Mouse (Mus musculus) liver, embryonic 12.5 days (tissue): ENCODE results near the gene Fsd1. TPM values are rescaled to one million over a fixed set of nuclear protein-coding genes. Genes with fewer than 3 reads are reported as not detected.

Experiments used
- ATAC-seq: fragments of 200-750 bp; cut with Nextera tagmentation; 2 replicates; pipeline ENCODE4 v1.8.0; 2017; ENCODE audit warnings: moderate number of reproducible peaks, mild to moderate bottlenecking, moderate library complexity
- H3K27ac ChIP-seq: fragments of 300-500 bp; sonication (generic); 2 replicates; pipeline ENCODE4 v1.5.1; 2016; ENCODE audit warnings: mild to moderate bottlenecking
- H3K27me3 ChIP-seq: fragments of 300-500 bp; sonication (generic); replicated peaks from 2 replicates; pipeline ENCODE4 v1.6.1; 2016; ENCODE audit warnings: mild to moderate bottlenecking, moderate library complexity
- H3K36me3 ChIP-seq: fragments of 300-500 bp; sonication (generic); 2 replicates; pipeline ENCODE4 v1.6.1; 2016; ENCODE audit warnings: mild to moderate bottlenecking, moderate library complexity
- H3K4me1 ChIP-seq: fragments of 300-500 bp; sonication (generic); 2 replicates; pipeline ENCODE4 v1.6.1; 2016
- H3K4me2 ChIP-seq: fragments of 300-500 bp; sonication (generic); 2 replicates; pipeline ENCODE4 v1.6.1; 2016; ENCODE audit warnings: mild to moderate bottlenecking, moderate library complexity
- H3K4me3 ChIP-seq: fragments of 300-500 bp; sonication (generic); 2 replicates; pipeline ENCODE4 v1.5.1; 2016; ENCODE audit warnings: mild to moderate bottlenecking, moderate library complexity
- H3K9ac ChIP-seq: fragments of 300-500 bp; sonication (generic); 2 replicates; pipeline ENCODE4 v1.6.1; 2016; ENCODE audit warnings: mild to moderate bottlenecking, moderate library complexity
- H3K9me3 ChIP-seq: fragments of 300-500 bp; sonication (generic); replicated peaks from 2 replicates; pipeline ENCODE4 v1.6.1; 2016; ENCODE audit warnings: mild to moderate bottlenecking, moderate library complexity
- WGBS: fragments of 180-500 bp; shearing (Covaris S2); methylation state at CpG from one replicate; pipeline ENCODE4 v1.1.7; 2016; ENCODE audit not compliant: insufficient replicate concordance; 5-methylcytosine and 5-hydroxymethylcytosine counted together
- polyA plus RNA-seq: library from polyadenylated mRNA; unstranded; fragments of >200 nt; fragmentation: Nextera tagmentation; extraction: Ambion mirVana; gene quantifications from 2 replicates; pipeline ENCODE4 v1.2.1, GENCODE M21; 2016

Fsd1 gene
- polyA plus RNA-seq, 1 experiment from 2014 or later = 2.3 TPM

- H3K9ac ChIP-seq = peak overlapping the region; percentile 61
- H3K36me3 ChIP-seq = peaks cover 8% of the 10 kb centered on the region
- H3K4me3 ChIP-seq = peak overlapping the region; percentile 64
- H3K9me3 ChIP-seq = no peaks in the 10 kb centered on the region
- WGBS = 2% methylated on average over 26 of the region's 26 CpGs
- no peak overlapping the region for H3K27ac ChIP-seq
- peaks cover 51% of the 10 kb centered on the region for H3K4me1 ChIP-seq
- peaks cover 25% of the 10 kb centered on the region for H3K27me3 ChIP-seq
- peak overlapping the region; percentile 82 for H3K4me2 ChIP-seq
- ATAC-seq = peak; percentile 25; the same call in 1 of the 2 replicates
Observed at GRCm38 (mm10) chr17:55956129-55956528, 30.2 kb upstream of the Fsd1 start.

DNA sequence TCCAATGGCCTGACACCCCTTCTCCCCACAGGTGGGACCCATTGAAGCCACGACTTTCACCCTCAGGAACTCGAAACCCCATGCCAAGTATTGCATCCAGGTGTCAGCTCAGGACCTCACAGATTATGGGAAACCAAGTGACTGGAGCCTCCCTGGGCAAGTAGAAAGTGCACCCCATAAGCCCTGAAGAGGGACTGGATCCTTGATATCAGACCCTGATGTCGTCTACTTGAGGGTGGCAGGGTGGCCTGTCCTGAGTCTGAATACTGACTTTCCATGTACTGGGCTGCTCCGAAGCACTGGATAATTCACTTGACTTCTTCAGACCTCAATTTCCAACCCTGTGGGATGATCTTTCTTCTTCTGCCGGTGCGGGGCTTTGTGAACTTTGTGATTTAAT lies 29.7 kb upstream of the Fsd1 start:
- H3K4me3 ChIP-seq = peak overlapping the region; percentile 64
- no peaks in the 10 kb centered on the region for H3K9me3 ChIP-seq
- H3K4me2 ChIP-seq = peak overlapping the region; percentile 82
- ATAC-seq = no peak
- H3K27ac ChIP-seq = no peak overlapping the region
- peaks cover 13% of the 10 kb centered on the region for H3K36me3 ChIP-seq
- peaks cover 25% of the 10 kb centered on the region for H3K27me3 ChIP-seq
- H3K4me1 ChIP-seq = peaks cover 51% of the 10 kb centered on the region
- WGBS = 38% methylated on average over 6 of the region's 6 CpGs
- H3K9ac ChIP-seq = peak overlapping the region; percentile 61; the same call in 1 of the 2 replicates

- ATAC-seq = no peak
- no peaks in the 10 kb centered on the region for H3K9me3 ChIP-seq
- peaks cover 18% of the 10 kb centered on the region for H3K36me3 ChIP-seq
- peaks cover 25% of the 10 kb centered on the region for H3K27me3 ChIP-seq
- H3K4me3 ChIP-seq = no peak overlapping the region
- H3K27ac ChIP-seq = no peak overlapping the region
- H3K4me2 ChIP-seq = no peak overlapping the region
- H3K4me1 ChIP-seq = peaks cover 51% of the 10 kb centered on the region
- no peak overlapping the region for H3K9ac ChIP-seq
- WGBS = 17% methylated on average over 9 of the region's 9 CpGs
Observed at GRCm38 (mm10) chr17:55957168-55957567, 29.1 kb upstream of the Fsd1 start.

DNA sequence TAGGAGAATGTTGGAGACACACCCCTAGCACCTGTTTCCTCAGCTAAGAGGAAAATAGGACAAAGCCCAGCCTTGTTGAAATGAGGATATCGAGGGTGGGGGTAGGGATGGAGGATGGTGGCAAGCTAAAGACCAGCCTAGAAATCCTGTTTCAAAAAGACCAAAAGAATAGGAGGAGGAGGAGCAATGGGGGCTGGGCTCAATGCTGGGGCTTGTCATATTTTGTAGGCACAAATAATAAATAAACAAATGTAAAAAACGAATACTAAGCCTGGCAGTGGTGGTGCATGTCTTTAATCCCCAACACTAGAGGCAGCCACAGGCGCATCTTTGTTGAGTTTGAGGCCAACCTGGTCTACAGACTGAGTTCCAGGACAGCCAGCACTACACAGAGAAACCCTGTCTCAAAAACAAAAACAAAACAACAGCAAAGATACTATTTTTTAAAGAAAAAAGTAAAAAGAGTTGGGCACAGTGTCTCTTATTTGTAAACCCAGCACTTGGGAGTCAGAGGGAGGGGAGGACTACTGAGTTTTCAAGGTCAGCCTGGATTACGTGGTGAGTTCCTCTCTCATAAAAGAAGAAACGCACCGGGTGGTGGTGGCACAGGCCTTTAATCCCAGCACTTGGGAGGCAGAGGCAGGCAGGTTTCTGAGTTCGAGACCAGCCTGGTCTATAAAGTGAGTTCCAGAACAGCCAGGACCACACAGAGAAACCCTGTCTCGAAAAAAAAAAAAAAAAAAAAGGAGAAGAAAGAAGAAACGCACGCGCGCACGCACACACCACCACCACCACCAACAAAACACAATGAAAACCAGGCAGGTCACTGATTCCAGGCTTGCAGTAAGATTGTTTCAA lies 28.4 kb upstream of the Fsd1 start:
- peaks cover 51% of the 10 kb centered on the region for H3K4me1 ChIP-seq
- no peaks in the 10 kb centered on the region for H3K9me3 ChIP-seq
- 69% methylated on average over 13 of the region's 13 CpGs for WGBS
- peak overlapping the region; percentile 83 for H3K4me2 ChIP-seq
- peak overlapping the region; percentile 67 for H3K4me3 ChIP-seq
- peak overlapping the region; percentile 92 for H3K27ac ChIP-seq
- ATAC-seq = no peak
- peak overlapping the region; percentile 69 for H3K9ac ChIP-seq
- peaks cover 25% of the 10 kb centered on the region for H3K27me3 ChIP-seq
- H3K36me3 ChIP-seq = peaks cover 24% of the 10 kb centered on the region

DNA sequence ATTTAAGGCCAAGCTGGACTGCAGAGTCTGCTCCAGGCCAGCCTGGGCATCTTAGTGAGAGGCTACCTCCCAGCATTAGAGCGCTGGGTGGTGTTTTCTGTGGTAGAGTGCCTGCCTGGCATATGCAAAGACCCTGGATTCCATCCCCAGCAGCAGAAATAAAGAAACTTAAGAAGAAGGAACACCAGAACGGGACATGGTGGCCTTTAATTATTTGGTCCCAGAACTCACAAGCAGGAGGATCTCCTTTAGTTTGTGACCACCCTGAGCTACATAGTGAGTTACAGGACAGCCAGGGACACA lies 27.8 kb upstream of the Fsd1 start:
- 34% methylated on average over 2 of the region's 2 CpGs for WGBS
- Histone ChIP-seq H3K27me3 (peaks cover 25% of the 10 kb centered on the region), H3K27ac (peak overlapping the region; percentile 92), H3K9me3 (no peaks in the 10 kb centered on the region), H3K36me3 (peaks cover 30% of the 10 kb centered on the region), H3K4me3 (peak overlapping the region; percentile 67), H3K4me1 (peaks cover 55% of the 10 kb centered on the region), H3K9ac (peak overlapping the region; percentile 69), H3K4me2 (peak overlapping the region; percentile 83)
- ATAC-seq = no peak

DNA sequence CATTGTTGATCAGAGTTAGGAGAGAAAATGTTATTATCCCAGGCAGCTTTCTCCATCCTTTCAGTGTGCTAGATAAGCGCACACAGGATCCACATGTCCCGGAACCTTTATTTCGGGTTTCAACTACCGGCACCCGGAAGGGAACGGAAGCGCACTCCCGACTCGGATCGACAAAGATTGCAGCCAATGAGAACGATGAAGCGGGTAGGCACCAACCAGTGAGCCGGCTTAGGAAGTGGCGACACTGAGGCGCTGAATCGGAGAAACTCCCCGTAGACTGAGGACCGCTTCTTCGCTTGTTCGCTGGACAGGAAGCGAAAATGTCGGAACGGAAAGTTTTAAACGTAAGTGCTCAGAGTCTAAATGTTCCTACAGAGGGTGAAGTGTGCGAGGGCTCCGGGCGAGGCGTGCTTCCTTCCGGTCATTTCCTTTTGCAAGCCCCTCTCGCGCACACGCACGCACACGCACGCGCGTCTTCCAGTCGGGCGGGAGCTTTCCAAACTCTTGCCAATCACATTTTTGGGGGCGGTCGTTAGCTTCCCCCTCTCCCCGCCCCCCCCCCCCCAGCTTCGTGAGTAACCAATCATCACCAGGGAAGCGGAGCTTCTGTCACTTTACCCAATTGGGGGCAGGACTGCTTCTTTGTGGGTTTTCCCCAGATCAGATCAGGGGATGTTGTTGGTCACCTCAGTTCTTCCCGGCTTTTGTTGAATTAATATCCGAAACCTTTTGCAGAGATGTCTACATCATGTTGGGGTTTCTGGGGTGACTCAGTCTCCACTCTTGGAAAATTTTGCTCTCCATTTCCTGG lies 27.2 kb upstream of the Fsd1 start, which contains the start of gene Yju2:
Gene Yju2 (plus strand): TSS at position 182 of the 811 bp plus-strand sequence.
- Histone ChIP-seq H3K4me1 (peaks cover 54% of the 10 kb centered on the region), H3K9ac (peak within 1 kb of the TSS; percentile 69), H3K36me3 (peaks cover 36% of the 10 kb centered on the region), H3K4me3 (peak within 1 kb of the TSS; percentile 67), H3K4me2 (peak within 1 kb of the TSS; percentile 83), H3K9me3 (no peaks in the 10 kb centered on the region), H3K27ac (peak within 1 kb of the TSS; percentile 92), H3K27me3 (peaks cover 19% of the 10 kb centered on the region)
- under 1% methylated on average over 46 of the region's 46 CpGs for WGBS
- ATAC-seq = peak; percentile 88

DNA sequence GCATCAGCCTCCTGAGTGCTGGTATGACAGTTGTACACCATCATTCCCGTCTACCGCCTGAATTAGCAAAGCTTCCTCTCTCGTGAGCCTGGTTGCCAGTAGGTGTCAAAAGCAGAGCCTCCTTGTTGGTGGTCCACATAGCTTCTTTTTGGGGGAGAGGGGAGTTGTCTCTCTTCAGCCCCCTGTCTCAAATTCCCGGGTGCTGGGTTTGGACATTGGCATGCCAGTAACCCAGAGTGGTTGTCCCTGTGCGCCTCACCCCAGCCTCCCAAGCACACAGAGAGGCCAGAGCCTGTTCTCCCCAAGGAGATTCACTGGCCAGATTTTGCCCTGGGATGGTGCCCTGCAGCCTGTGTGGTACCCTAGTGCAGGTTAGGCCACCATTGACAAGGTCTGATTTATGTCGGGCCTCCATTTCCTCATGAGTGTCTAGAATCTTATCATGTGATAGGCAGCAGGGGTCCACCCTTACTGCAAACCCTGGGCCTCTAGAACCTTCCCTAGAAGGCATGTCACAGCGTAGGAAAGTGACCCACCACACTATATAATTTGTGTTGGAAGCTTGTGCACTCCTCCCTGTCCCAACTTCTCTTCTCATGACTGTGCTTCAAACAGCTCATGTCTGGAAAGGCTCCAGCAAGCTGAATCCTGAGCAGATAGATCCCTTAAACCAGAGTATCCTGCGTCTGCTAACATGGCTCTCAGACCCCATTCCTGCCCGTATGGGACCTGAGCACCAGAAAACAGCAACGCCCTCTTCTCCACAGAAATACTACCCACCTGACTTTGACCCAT lies 26.2 kb upstream of the Fsd1 start:
- Histone ChIP-seq H3K4me3 (peak overlapping the region; percentile 67), H3K9ac (peak overlapping the region; percentile 58; the same call in 1 of the 2 replicates), H3K27ac (peak overlapping the region; percentile 64), H3K9me3 (no peaks in the 10 kb centered on the region), H3K36me3 (peaks cover 46% of the 10 kb centered on the region), H3K4me1 (peaks cover 51% of the 10 kb centered on the region), H3K27me3 (peaks cover 9% of the 10 kb centered on the region; the same call in 1 of the 2 replicates), H3K4me2 (peak overlapping the region; percentile 83)
- ATAC-seq = no peak
- WGBS = 63% methylated on average over 10 of the region's 10 CpGs

DNA sequence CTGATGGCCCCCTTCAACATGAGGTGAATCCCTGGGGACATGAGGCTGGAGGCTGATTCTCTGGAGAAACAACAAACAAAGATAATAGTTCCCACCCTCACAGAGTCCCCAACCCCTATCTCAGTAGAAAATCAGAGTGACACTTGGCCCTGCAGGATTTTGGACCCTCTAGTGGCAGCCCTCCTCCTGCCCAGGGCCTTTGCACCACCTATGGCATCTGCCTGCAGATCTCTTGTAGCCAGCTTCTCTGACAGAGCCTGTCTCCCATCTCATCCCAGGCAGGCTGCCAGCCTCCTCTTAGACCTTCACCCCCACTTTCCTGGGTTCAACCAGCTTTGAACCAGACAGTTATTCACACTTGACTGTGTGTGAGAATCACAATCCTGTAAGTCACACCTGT lies 25.5 kb upstream of the Fsd1 start:
- Histone ChIP-seq H3K36me3 (peaks cover 51% of the 10 kb centered on the region), H3K4me3 (no peak overlapping the region), H3K9me3 (no peaks in the 10 kb centered on the region), H3K27me3 (0 out of 2 replicates have a peak, but pooled peaks cover 3% of the 10 kb centered on the region), H3K4me1 (peaks cover 49% of the 10 kb centered on the region), H3K9ac (no peak overlapping the region), H3K4me2 (no peak overlapping the region), H3K27ac (no peak overlapping the region)
- ATAC-seq = no peak

GRCm38 (mm10) chr17:55961631-55962030 lies 24.7 kb upstream of the Fsd1 start:
- WGBS = 81% methylated on average over 7 of the region's 7 CpGs
- no peak overlapping the region for H3K4me2 ChIP-seq
- no peaks in the 10 kb centered on the region for H3K27me3 ChIP-seq
- no peak overlapping the region for H3K4me3 ChIP-seq
- ATAC-seq = no peak
- H3K27ac ChIP-seq = no peak overlapping the region
- peaks cover 41% of the 10 kb centered on the region for H3K4me1 ChIP-seq
- no peak overlapping the region for H3K9ac ChIP-seq
- H3K36me3 ChIP-seq = peaks cover 60% of the 10 kb centered on the region
- no peaks in the 10 kb centered on the region for H3K9me3 ChIP-seq

DNA sequence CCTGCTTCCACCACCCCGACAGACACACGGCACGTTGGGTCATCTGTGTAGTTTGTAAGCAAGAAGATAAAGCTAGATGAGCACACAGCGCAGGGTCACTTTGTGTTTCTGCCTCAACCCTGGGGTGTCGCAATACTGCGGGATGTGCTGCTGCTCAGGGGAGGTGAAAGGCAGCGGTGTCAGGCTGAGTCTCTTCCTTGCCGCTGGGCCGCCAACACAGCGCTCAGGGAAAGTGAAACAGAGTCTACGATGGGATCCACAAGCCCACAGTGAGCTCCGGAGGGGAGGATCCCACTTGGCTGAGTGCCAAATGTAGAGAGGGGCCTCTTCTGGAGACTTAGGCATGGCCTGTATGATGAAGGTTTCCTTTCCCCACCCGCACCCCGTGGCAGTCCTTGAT lies 23.1 kb upstream of the Fsd1 start:
- no peak for ATAC-seq
- Histone ChIP-seq H3K9ac (no peak overlapping the region), H3K27me3 (0 out of 2 replicates have a peak, but pooled peaks cover 1% of the 10 kb centered on the region), H3K9me3 (no peaks in the 10 kb centered on the region), H3K4me2 (no peak overlapping the region), H3K4me1 (peaks cover 26% of the 10 kb centered on the region), H3K36me3 (peaks cover 75% of the 10 kb centered on the region), H3K27ac (no peak overlapping the region; the same call in 1 of the 2 replicates), H3K4me3 (no peak overlapping the region)
- WGBS = 74% methylated on average over 14 of the region's 14 CpGs

GRCm38 (mm10) chr17:55964496-55964895 lies 21.8 kb upstream of the Fsd1 start:
- ATAC-seq = no peak

More at GRCm38 (mm10) chr17:55964496-55964895, 21.8 kb upstream of the Fsd1 start:
- Histone ChIP-seq H3K9me3 (no peaks in the 10 kb centered on the region), H3K4me1 (peaks cover 20% of the 10 kb centered on the region), H3K9ac (no peak overlapping the region), H3K36me3 (peaks cover 78% of the 10 kb centered on the region), H3K4me2 (no peak overlapping the region), H3K27me3 (peaks cover 14% of the 10 kb centered on the region), H3K27ac (no peak overlapping the region), H3K4me3 (no peak overlapping the region)
- WGBS = 83% methylated on average over 10 of the region's 10 CpGs
